Mouse (Mus musculus) CH12F3 (cell line): ENCODE measurements around the gene Gm8909.
"Not testable (repeated sequence)": the region's sequence is repeated elsewhere in the genome, so short reads cannot be mapped to it uniquely, and the experiment has no call there.

Experiments
- in situ Hi-C: fragments of 300-500 bp; cut with MboI; formaldehyde crosslinking; loops from 2 replicates; pipeline ENCODE4 v1.14.3; 2020; ENCODE audit warnings: low sequenced_read_pairs

Gene Gm8909

DNA sequence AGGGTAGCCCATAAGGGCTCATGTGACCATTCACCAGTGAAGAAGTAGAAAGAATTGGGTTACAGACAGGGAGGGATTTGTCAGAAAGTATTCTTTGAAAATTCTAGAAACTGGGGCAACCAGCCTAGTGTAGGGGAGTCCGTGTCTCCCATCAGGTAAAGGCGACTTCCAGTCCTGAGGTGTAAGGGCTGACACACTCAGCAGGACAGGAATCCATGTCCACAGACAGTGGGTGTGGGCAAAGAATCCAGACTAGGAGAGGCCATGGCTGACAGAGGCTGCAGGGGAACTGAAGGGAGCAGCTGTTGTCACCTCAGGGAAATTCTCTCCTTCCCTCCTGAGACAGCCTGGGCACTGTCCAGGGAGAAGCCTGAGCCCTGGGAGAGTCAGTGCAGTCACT, 1.4 kb downstream of the Gm8909 start:
- in situ Hi-C loops: not testable (repeated sequence)

DNA sequence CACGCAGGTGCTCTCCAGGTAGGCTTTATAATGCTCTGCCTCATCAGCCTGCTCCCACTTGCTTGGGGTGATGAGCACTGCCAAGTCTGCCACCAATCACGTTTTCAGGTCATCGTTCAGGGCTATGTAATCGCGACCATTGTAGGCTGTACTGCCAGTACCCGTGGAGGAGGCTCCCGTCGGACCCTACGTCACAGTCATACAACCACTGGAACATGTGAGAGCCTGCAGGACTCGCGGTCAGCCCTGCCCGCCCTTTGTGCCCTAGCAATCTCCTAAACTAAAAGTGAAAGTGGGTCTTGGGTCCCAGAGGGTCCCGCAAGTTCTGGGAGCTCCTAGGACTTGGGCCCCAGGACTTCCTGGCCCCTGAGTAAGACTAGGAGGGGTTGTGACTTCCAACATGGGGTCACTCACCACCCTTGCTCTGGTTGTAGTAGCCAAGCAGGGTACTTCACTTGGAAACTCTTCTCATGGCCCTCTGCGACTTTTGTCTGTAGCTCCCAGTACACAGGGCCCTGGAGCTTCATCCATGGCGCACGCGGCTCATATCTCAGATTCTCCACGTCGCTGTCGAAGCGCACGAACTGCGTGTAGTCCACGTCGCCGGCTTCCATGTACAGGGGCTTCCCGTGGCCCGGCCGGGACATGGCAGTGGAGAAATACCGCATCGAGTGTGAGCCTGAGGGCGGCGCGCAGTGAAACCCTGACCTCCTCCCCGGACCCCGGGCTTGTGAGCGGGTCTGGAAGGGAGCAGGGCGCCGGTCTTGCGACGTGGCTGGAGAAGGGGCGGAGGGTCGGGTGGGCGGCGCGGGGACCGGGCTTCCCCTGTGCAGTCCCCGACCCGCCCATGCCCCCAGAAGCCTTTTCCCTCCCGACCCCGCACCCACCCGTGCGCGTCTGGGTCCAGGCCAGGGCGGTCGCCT, 6.9 kb downstream of the Gm8909 start:
- in situ Hi-C loops: no loop called here

DNA sequence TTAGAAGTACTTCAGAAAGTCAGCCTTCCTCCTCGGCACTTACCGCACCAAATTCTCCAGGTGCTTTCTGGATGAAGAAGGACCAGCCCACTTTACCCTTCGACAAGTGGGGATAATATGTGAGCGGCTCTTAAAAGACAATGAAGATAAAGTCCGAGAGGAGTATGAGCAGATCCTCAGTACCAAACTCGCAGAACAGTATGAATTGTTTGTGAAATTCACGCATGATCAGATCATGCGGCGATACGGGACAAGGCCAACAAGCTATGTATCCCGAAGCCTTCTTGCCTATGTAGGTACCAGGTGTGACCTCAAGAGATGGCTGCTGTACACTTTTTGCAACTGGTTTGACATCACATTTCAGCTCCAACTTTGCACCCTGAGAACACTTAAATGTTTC, 10.1 kb downstream of the Gm8909 start:
- in situ Hi-C loops: loop anchor here (10.0 kb wide), 1 partner anchor 63 kb away; no protein-coding TSS in a partner anchor

DNA sequence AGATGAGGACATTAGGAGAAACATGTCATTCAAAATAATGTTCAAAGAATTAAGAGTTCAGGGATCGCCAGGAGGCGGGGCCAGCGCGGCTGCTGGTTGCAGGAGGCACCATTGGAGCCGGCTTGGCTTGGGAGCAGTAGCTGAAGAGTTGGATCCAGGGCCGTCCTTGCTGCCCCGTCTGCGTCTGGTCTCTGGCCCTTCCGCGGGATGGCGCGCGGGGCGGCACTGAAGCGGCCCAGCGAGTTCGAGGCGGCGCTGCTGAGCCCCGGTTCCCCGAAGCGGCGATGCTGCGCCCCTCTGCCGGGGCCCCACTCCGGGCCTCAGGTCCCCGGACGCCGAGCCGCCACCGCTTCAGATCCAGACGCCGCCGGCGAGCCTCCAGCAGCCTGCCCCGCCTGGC, 10.6 kb downstream of the Gm8909 start:
- in situ Hi-C loops: loop anchor here (10.0 kb wide), 1 partner anchor 63 kb away; no protein-coding TSS in a partner anchor

DNA sequence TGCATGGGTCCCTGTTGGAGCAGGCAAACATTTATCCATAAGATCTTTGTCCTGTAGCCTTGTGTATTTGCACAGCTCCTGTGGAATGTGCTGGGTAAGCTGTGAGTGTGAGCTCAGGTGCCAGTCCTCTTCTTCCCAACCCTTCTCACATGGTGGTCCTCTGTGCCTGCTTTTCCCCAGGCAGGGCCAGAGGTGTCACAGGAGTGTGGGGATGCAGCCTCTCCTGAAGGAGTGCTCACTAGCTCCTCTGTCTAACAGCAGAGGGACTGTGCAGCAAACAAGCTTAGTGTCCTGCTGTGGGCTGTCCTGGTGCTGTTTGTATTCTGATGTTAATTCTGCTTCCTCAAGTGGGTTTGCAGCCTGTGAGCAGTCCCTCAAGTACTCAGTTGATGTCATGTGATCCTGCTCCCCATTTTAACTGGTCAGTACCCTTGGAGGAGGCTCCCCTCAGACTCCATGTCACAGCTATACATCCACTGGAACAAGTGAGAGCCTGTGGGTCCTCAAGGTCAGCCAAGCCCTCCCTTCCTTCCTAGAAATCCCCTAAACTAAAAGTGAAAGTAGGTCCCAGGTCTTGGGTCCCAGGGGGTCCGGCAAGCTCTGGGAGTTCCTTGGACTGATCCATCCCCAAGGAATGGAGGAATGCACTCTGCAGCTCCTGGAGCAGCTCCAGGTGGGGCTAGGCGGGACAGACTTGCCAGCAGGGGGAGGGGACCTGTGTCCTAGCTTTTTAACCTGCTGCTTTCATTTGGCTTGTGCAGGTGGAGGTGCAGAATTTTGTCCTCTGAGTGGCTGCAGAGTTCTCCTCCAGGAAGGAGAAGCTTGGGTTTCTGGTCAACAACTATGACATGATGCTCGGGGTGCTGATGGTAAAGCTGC, 13.8 kb downstream of the Gm8909 start:
- in situ Hi-C loops: loop anchor here (10.0 kb wide), 1 partner anchor 60 kb away; no protein-coding TSS in a partner anchor

DNA sequence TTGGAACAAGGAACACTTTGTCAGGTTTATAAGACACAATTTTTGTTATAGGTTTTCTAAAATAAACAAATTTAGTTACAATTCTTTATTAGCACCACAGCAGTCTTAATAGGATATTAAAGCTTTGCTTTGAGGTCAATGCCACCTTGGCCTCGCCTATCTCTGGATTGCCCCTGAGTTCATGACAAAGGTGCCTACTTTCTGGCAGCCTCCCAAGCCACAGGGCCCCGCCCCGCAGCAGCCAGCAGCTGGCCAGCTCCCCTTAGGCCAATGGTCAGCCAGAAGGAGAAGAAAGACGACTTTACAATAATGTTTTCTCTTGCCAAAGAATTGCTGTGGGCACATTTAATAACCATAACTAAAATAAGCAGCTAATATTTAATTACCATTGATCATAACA, 17.1 kb downstream of the Gm8909 start:
- in situ Hi-C loops: loop anchor here (10.0 kb wide), 1 partner anchor 56 kb away; no protein-coding TSS in a partner anchor

DNA sequence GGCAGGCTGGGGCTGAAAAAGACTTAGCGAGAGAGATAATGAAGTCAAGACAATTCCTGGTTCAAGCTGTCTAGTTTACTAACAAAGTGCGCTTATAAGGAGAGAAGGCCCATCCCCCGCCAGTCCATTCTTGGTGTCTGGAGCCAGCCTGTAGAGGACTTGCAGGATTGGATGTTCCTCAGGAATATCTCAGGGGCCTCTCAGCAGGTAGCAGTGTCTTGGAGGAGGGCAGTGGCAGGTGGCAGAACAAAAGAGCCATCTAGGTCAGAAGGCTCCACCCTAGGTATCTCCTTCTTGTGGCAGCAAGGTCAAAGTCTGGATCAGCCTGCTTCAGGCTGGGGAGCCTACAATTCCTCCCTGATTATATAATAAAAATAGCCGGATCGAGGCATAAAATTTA, 19.9 kb downstream of the Gm8909 start:
- in situ Hi-C loops: not testable (repeated sequence)

DNA sequence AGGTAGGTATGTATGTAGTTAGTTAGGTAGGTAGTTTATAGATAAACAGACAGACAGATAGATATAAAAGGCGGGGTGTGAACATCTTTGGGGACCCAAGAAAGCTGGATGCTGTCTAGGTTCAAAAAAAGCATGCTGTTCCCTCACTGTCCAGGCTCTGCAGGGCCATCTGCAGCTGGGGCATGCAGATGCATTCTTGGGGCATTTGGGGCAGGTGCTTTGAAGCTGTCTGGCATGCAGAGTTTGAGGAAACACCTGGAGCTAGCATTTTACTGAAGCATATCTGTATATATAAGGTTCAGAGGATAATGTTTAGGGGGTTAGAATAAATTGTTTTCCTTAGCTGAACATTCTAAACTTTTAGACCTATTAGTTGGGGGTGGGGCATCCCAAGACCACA, 21.4 kb downstream of the Gm8909 start:
- in situ Hi-C loops: not testable (repeated sequence)

DNA sequence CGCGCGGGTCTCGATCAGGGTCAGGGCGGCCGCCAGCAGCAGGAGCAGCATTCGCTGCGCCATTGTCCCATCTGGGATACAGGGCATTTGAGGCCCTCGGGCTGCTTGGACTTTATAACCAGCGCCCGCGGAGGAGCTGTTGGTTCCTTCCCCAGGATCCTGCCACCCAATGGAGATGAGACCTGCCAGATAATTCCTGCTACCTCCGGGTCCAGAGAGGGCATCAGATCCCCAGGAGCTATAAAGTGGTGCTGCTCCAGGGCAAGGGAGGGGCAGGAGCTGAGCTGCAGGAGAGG, 22.5 kb downstream of the Gm8909 start:
- in situ Hi-C loops: not testable (repeated sequence)

DNA sequence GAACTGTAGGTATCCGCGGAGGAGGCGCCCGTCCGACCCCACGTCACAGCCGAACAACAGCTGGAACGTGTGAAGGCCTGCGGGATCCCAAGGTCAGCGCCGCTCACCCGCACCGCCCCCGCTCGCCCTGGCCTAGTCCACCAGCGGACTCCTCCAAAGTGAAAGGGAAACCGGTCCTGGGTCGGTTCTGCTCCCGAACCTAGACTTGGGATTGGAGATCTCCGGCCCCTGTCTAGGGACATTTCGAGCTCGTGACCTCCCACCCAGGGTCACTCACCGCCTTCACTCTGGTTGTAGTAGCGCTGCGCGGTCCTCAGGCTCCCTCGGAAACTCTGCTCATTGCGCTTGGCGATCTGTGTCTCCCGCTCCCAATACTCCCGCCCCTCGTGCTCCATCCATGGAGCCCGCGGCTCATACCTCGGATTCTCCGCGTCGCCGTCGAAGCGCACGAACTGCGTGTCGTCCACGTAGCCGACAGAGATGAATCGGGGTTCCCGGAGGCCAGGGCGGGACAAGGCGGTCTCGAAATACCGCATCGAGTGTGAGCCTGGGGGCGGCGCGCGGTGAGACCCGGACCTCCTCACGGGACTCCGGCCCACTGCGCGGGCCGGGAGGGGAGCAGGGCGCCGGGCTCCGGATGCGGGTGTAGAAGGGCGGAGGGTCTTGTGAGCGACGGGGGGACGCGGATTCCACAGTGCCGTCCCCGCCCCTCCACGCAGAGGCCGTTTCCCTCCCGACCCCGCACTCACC, 23.1 kb downstream of the Gm8909 start:
- in situ Hi-C loops: no loop called here

DNA sequence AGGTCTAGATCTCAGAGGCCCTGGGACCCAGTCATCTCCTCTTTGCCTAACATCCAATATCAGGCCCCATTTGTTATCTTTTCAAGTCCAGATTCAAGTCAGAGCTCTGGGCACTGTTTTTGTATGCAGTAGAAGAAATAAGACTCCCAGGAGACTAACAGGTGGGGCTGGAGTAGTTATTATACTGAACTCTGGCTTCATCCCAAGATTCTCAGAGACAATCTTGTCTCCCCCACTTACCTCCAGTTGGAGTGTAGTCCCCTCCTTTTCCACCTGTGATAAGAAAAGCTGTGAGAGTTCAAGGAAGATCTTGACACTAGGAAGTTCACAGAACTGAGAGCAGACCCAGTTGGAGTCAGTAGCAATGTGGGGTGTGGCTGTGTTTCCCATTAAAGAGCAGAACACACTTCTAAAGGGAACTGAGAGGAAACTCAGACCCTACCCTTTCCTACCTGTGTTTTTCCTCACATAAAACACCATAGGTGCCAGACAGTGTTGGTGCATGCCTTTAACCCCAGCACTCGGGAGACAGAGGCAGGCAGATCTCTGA, 32.0 kb downstream of the Gm8909 start:
- in situ Hi-C loops: loop anchor here (10.0 kb wide), 1 partner anchor 72 kb away; no protein-coding TSS in a partner anchor

DNA sequence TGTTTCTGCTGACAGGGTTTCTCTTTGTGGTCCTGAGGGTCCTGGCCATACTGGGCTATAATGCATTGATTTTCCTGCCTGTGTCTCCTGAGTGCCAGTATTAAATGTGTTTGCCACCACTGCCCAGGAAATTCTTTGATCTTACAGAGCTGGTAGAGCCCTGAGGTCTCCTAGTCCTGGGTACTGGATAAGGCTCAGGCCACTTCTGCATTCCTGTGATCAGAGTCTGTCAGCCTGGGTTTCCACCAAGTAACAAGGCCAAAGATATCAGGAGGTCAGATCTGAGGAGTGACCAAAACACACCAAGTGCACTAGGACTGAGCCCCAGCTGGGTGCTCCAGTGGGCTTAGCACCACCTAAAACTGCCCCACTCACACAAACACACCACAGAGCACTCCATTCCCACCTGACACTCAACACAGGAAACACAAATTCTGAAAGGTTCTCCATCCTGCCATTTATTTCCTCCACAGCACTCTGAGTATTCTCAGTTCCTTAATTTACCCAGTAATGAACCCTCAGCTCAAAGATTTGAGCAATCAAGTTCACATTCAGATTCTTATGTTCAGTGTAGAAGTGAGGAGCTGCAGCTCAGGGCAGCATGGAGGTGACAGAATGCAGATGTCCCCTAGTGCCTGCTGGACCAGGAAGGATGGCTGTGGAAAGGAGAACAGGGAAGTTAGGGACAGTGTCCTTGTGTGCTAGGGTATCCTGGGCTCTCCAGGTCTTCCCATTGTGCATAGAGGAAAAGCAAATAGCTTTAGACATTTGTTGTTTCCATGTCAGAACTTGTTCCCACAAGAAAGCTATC, 32.7 kb downstream of the Gm8909 start:
- in situ Hi-C loops: loop anchor here (10.0 kb wide), 1 partner anchor 71 kb away; no protein-coding TSS in a partner anchor

DNA sequence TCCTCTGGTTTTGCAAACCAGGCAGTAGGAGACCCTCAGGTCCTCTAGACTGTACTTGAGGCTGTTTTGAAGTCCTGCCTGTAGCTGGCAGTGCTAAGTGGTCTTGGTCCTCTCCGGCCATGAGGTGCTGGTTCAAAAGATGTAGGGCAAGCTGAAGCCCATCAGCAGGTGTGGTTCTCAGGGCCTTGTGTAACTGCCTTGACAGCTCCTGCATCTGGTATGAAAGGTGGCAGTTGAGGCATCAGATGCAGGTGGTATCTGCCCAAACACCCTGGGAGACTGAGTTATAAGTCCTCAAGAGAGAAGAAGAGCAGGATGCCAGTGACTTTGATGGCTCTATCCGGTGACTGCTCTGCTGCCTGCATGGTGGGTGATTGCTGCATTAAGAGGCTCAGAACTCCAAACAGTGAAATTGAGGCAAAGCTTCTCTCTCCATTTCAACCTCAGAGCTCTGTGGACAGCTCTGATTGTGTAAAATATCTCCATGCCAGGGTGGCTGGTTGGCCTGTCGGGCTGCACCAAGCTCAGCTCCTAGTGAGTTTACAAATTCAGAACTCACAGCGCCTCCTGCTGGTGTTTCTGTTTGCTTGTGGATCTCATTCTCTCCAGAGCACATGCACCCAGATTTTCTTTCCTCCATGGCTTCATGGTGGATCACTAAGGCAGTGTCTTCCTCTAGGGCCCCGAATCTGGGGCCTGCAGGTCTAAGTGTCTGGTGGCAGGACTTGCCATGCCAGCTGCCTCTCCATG, 36.6 kb downstream of the Gm8909 start:
- in situ Hi-C loops: loop anchor here (10.0 kb wide), 1 partner anchor 67 kb away; no protein-coding TSS in a partner anchor

DNA sequence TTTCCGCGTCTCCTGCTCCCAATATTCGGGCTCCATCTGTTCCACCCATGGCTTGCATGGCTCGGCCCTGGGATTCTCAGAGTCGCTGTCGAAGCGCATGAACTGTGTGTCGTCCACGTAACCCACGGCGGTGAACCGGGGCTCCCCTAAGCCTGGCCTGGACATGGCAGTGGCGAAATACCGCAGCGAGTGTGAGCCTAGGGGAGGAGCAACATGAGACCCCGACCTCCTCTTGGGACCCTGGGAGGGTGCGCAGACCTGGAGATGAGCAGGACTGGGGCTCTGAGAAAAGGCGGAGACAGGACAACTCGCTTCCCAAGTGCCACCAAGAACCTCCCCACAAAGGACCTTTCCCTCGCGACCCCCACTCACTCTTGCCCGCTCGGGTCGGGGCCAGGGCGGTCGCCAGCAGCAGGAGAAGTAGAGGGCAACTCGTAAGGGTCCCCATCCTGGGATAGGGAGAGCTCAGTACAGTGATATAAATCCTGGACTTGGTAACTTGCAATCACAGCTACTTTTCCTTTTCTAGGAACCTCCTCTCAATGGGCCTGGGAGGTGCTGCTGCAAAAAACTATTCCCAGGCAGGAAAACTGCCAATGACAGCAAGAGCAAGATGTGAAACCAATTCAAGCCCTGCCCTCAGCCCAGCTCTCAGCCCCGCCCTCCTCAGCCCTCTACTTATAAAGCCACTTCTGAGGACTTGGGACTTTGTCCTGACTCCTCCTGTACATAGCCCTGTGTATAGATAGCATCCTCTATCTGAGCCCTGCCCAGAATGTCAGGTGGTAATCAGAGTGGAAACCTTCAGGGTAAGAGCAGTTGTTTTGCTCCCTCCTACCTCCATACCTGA, 39.1 kb downstream of the Gm8909 start, which contains the start of gene Gm7030:
Gene Gm7030, minus strand, starts transcription at position 458 of the 850 bp plus-strand sequence.
- in situ Hi-C loops: not testable (repeated sequence)

DNA sequence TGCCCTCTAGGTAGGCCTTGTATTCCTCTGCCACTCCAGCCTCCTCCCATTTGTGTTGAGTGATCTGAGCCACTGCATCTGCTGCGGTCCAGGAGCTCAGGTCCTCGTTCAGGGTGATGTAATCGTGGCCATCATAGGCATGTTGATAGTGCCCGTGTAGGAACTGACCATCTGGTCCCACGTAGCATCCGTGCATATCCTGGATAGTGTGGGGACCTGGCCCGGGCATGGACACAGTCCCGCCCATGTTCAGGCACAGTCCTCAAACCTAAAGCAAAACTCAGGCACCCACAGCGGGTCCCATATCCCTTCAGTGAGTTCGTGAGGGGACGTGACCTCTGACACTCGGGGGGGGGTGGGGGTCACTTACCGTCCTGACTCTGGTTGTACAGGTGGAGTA, 39.8 kb downstream of the Gm8909 start:
- in situ Hi-C loops: not testable (repeated sequence)

DNA sequence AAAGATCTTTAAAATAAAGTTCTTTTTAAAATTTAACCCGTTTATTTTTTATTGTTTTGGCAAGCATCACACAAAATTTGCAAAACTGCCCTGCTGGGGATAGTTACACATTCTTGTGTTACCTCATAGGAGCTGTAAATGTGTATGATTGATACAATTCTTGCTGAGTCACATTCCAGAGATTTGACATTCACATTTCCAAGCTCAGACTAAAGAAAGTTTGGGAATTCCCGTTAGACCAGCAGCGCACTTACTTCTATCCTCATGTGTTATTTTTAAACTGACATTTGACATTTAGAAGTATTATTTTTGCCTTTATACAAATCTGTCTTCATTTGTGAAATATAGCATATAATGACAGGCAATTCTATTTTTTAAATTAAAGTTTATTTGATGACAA, 44.2 kb downstream of the Gm8909 start:
- in situ Hi-C loops: not testable (repeated sequence)

DNA sequence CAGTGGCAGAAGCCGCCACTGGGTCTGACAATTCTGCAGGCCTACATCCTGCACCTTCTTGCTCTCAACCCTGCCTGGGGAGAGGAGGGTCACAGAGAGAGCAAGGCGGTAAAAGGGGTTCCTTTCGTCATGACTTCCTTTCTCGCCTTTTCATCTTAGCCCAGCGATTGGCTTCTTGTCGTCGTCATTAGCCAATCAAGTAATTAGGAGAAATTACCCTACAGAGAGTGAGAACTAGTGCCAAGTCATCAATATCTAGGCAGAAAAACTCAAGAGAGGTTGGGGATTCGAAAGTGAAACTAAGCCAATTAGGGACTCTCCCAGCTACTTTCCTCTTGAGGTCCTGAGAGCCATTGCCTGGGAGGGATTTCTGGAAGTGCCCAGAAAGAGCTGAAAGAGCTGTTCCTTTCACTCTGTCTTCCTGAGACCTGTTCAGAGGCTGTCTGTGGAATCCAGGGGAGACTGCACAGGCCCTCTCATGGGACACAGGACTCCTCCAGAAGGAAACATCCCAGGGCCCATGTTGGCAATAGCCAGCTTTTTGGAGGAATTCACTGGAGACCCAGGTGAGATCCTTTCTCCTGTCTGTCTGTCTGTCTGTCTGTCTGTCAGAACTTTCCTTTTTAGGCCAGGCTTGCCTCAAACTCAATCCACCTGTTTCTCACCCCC, 46.9 kb downstream of the Gm8909 start, which contains the start of gene Gm19684:
Gene Gm19684, plus strand, starts transcription at position 327 of the 669 bp plus-strand sequence.
- in situ Hi-C loops: not testable (repeated sequence)
